Mouse (Mus musculus): ENCODE measurements around the gene Tspan17.

GRCm38 (mm10) chr13:54829450-54829849 is 40.3 kb downstream of the Tspan17 start:
- TF ChIP-seq CTCF (IDR thresholded peaks at IDR 0.05; ENCODE audit: control insufficient read depth, insufficient read depth, low read length) (no peak), POLR2A (IDR thresholded peaks at IDR 0.05; ENCODE audit: borderline replicate concordance, control insufficient read depth, low read depth, low read length) (no peak)

Measured in bone marrow, adult 2 months (tissue).